Mouse (Mus musculus) R1 (cell line): ENCODE results near the gene Jak2.

Experiments used
- DNase-seq: peaks from one replicate; pipeline ENCODE4 v3.0.0-alpha.2; 2018; ENCODE audit warnings: low read depth, low spot score

Gene Jak2

DNA sequence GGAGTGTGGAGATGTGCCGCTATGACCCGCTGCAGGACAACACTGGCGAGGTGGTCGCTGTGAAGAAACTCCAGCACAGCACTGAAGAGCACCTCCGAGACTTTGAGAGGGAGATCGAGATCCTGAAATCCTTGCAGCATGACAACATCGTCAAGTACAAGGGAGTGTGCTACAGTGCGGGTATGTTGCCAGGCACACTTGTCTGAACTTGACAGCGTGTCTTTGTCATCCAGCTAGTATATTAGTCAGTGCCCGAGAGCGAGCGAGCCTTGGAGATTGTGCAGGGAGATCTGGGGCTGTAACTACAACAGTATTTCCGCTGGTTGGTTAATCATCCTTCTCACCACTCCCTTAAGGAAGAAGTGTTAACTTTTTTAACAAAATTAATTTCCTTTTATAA is 49.3 kb downstream of the Jak2 start:
- DNase-seq: no peak

DNA sequence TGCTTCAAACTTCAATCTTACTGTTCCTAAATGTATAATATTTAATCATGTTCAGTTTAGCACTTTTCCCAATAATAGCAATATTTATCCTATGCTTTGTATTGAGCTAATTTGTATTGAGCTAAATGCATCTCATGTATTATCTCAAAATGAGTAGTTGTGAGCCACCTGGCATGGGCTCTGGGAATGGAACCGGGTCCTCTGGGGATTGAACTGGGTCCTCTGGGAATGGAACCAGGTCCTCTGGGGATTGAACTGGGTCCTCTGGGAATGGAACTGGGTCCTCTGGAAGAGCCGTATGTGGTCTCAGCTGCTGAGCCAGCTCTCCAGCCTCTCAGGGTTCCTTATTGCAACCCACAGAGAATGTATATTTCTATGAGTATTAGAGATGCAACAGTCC is 50.5 kb downstream of the Jak2 start:
- no peak for DNase-seq

DNA sequence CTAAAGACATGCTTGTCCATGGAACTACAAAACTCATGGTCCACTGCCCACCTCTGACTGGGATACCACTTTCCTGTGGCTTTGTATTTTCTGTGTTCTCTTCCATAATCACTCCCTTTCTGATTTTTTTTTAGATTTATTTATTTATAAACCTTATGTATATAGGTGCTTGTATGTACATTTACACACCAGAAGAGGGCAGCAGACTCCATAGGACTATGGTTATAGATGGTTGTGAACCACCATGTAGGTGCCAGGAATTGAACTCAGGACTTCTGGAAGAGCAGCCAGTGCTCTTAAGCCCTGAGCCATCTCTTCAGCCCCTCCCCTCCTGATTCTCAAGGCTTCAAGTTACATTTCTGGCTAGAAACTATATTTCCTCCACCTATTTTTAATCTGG is 57.2 kb downstream of the Jak2 start:
- DNase-seq: no peak

DNA sequence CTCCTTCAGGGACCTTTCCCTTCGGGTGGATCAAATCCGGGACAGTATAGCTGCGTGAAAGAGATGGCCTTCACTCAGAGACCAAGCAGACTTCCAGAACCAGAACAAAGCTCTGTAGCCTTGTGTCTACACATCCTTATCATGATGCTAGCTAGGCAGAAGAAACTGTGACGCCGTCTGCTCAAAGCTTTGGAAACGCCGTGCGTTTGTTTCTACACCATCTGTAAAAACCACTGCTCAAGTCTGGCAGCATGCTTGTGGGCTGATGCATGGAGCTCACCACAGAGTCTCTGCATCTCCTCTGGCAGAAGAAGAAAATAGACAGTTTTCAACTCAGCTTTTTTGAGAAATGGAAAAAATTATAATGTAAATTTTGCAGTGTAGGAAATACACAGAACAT is 60.2 kb downstream of the Jak2 start:
- DNase-seq: no peak

DNA sequence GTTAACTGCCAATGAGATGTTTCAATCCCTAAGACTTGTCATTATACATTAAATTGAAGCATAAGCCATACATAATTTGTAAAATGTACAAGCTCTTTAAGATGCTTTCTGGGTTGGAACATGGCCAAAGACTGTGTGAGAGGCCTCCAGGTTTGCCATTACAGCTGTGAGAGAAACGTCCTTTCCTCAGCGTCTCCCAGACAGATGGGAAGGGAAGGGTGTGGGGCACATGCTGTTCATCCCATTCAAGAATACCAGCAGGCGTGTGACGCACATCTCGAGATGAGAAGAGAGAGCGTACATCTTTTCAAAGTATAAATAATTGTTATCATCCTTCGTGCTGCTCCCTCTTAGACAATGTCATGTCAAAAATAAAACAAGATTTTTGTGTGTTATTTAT is 61.0 kb downstream of the Jak2 start:
- no peak for DNase-seq

DNA sequence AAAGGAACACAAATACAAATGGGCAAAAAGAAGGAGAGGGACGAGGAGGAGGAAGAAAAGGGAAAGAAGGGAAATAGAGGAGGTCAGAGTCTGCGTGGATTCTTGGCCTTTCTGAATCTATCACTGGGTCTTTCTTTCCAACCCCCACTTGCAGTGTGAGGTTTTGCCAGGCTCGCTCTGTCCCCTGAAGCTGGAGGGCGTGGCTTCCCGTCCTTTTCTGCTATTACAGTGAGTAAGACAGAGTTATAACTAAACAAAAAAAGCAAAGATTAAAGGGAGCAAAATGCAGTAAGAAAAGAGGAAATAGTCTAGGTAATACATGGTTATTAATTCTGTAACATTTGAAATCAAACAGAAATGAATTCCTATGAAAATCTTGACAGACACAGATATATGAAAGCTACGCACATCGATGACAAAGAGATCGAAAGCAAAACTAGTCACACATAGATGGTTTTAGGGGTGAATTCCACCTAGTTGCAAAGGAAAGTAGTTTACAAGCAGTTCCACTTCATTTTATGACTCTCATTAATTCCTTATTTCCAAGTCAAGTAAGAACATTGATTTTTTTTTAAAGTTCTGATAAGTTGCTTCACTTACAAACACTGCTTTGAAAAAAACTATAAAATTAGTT is 71.9 kb downstream of the Jak2 start:
- DNase-seq: no peak

DNA sequence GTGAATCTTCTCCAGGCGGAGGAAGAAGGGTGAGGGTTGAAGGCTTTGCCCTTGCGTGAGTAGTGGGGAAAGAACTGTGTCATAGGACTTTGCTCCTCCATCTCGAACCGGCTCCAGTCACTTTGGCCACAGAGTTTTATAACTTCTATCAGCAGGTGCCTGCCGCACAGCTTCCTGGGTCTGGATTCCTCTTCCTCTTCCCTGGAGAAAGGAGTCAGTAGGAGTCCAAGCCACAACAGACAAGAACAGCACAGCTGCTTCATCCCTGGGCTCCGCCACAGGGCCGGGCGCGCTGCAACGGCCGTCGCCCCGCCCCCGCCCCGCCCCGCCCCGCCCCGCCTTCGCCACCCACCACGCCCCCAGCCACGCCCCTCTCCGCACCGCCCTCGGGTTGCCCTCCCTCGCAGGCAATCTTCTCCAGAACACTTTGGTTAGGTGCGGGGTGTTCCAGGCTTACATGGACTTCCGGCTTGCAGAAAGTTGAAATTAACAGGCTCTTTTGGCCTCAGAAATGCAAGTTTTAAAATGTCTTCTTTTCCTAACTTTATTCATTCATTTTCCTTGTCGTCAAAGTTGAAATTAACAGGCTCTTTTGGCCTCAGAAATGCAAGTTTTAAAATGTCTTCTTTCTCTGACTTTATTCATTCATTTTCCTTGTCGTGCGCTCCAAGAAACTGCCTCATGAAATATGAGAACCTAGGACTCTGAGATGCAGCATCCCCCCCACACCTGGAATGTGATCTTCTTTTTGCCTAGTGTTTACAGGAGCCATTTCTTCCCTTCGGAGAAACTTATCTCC is 73.6 kb downstream of the Jak2 start, which contains the start of gene Insl6:
Insl6 (minus strand) TSS at position 304 of the 799 bp plus-strand sequence.
- DNase-seq: peak; percentile 68

DNA sequence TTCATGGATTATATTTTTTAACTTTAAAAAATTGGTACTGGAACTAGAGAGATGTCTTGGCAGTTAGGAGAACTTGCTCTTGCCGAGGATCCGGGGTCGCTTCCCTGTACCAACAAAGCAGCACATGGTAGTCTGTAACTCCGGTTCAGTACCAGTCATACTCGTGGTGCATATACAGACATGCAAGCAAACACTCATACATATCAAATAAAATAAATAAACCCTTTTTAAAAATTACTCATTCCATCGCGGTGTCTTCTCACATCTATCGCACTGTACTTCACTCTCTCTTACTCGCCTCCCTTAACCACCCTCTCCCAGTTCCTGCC is 74.2 kb downstream of the Jak2 start:
- DNase-seq: no peak

DNA sequence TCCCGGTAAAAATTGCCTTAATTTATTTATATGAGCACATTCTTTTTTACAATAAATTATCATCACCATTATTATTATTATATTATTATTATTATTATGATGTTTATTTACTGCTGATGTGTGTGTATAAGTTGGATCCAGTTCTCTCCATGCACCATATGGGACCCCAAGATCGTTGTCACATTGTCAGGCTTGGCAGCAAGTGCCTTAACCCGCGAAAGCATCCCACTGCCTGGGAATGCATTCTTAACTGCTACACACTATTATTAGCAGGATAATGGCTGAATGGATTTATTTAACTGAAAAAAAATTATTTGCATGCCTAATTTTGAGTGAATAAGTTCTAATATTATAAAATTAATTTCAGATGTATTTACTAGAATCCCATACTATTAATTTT is 74.8 kb downstream of the Jak2 start:
- no peak for DNase-seq

DNA sequence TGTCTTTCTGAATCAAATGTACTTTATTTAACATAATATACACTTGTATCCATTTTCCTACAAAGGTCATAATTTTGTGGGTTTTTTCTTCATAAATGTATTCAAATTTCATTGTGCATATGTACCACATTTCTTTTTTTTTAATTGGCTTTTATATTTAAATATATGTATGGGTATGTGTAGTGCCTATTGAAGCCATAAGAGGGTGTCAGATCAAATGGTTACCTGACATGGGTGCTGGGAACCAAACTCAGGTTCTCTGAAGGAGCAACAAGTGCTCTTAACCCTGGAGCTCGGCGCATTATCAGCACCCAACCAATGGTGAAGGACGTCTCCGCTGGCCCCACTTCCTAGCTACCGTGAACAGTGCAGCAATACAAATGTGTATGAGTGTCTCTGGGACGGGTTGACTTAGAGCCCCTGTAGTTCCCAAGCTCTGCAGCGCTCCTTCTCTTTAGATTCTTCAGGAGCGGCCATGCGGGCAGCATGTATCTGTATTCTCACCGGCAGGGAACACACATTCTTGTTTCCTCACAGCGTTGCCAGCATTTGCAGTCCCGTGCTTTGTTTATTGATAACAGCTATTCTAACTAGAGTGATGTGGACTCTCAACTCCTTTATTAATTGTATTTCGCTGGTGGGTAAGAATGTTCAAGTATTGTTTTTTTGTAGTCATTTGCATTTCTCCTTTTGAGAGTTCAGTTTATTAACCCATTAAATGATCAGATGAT is 75.4 kb downstream of the Jak2 start:
- peak; percentile 55 for DNase-seq

DNA sequence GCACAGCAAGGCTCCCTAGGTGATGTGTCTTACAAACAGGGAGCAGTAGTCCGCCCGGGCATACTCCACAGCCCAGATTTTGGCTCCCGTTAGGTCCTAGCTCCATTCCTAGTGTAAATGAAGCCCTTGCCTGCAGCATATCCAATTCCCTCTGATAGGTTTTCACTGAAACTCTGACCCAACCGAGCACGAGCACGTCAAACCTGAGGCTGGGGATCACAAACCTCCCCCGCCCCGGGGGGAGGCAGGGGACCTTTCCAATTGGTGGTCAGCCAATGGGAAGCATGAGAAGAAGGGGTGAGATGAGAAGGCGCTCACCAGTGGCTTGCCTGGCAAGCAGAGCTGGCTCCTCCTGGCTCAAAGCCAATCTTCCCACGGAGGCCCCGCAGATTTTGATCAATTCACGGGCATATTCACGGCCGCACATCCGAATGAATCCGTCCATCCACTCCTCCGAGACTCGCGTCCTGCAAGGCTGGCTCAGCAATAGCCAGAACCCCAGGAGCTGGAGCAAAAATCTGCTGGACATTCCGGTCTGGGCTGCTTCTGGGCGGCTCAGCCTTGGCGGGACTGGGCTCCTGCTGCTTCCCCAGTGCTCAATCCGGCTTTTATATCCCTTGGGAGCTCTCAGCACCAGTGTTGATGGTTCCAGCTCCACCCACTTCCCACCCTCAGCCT is 82.6 kb downstream of the Jak2 start, which contains the start of gene Rln1:
Rln1 (minus strand) TSS at position 603 of the 678 bp plus-strand sequence.
- peak; percentile 44 for DNase-seq

DNA sequence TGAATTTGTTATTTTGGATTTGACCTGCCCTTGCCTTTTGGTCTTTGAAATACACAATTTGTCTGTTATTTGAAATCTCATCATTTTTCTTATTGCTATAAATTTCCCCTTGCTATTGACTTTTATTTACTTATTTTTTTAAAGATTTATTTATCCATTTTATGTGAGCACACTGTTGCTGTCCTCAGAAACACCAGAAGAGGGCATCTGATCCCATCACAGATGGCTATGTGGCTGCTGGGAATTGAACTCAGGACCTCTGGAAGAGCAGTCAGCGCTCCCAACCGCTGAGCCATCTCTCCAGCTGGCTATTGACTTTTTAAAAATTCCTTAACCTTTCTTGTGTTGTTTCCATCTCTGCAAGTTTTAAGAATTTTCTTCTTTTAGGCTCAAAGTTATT is 85.0 kb downstream of the Jak2 start:
- no peak for DNase-seq

DNA sequence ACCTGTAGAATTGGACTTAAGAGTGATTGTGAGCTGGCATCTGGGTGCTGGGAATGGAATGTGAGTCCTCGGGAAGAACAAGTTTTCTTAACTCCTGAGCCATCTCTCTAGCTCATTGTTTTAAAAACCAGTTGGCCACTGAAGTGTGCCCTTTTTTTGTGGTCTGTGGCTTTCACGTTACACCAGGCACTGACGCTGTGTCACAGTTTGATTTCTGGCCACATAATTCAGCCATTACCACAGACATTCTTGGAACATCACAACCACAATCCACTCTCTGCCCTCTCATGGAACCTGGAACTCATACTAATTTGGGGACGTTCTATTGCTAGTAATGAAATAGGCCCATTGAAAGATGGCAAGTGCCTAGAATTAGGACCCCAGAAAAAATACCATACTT is 89.4 kb downstream of the Jak2 start:
- DNase-seq: no peak

DNA sequence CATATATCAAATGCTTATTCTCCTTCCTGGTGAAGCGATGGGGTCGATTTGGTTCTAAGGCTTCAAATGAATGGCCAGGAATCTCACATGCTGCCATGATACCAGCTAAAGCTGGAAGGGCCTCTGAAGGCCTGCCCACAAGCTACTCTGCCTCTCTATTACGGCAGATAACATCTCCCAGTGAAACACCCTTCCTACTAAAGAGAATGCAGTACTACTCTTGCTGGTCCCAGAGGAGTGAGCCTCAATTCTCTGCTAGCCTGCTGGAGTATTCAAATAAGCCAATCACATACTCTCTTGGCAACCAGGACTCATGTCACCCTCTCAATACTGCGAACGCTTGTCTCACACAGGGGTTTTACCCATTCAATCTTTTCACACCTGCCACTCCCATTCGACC is 90.7 kb downstream of the Jak2 start:
- DNase-seq: no peak

DNA sequence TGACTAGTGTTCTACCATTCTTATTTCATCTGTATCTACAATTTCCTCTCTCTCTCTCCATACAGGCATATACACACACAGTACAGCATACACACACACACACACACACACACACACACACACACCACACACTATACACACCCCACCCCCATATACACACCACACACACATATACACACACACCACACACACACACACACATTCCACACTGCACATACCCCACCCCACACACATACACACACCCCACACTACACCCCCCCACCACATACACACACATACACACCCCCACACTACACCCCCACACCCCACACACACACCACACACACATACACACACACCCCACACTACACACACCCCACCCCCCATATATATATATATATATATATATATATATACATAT is 93.2 kb downstream of the Jak2 start:
- DNase-seq: no peak

DNA sequence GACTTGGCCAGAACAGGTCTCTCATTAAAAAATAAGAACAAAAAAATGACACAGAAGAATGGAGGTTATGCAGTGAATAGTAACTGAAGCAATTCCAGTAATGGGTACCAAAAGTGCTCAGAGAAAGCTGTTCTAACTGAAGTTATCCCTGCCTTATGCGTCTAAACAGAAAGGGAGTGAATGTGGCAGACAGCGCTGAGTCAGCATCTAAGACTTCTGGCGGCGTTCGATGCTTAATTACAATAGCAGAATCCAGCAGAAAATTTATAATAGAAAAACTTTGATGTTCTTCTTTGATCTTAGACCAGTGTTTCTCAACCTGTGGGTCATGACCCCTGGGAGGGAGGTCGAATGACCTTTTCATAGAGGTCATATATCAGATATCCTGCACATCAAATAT is 94.0 kb downstream of the Jak2 start:
- no peak for DNase-seq

DNA sequence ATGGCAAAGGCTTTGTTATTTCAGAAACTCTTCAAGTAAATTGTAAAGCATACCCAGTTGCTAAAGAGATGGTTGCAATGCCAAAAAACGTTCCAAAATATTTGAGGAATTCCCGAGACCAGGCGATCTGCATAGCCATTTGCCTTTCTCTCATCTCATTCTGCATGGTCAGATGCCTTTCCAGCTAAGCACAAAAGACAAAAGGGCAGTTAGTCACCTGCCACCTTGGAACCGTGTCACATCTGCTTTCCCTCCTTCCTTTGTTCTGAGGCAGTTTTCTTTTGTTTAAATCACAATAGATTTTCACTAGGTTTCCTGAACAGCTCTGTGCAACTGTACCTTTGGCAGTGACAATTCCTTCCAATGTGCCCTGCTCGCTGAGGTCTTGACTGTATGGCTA is 99.4 kb downstream of the Jak2 start:
- DNase-seq: peak; percentile 76

DNA sequence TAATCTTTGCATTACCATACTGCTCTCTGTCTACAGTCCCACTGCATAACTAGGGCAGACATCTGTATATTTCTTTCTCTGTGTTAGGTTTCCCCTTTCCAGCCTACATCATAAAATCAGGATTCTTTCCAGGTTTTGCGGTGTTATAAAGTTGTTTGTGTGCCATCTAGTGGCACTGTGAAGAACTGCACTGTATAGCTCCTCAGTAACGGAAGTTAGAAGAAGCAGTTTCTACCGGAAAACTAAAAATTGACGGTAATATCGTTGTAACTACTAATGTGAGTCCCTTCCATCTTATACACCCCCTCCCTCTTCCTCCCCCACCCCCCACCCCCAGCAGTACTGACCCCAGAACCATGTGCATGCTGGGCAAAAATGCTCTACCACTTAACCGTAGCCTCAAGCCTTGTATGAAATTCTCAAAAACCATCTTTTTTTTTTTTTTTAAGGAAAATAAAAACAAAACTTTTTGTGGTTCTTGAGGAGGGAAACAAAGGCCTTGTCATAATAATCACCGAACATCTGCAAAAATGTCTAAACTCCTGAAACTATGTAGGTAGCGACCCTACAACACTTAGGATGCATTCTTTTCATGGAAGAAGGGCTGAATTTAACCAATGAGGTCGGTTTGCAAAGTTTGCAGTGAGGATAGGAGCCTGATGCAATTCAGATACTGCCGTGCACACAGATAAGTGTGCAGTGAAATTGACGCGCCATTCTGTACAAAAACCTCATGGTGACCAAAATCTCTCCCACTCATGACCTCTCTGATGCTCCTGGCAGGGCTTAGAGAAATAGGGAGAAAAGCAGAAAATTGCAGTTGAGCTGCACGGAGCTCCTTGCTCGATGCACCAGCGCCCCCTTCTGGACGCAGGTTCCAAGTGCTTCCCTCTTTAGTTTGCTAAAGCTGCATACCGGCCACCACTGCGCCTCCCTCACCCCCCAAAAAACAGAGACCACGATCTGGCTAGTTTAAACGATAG is 103.6 kb downstream of the Jak2 start:
- DNase-seq: peak; percentile 83

DNA sequence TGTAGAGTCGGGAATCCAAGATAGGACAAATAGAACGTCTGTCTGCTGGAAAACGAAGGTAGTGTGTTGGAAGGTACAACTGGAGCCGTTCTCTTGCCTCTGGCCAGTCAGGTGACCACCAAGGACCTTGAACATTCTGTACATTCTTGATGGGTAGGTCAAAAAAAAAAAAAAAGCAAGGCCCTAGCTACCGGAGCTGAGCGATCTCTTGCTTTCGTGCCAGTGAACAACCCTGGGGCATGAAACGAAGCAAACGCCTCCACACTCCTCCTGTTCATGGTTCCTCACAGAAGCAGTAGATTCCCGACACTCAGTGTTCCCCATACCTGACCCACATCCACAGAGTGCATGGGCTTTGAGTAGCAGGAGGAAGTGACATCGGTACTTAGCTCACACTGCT is 104.7 kb downstream of the Jak2 start:
- no peak for DNase-seq

DNA sequence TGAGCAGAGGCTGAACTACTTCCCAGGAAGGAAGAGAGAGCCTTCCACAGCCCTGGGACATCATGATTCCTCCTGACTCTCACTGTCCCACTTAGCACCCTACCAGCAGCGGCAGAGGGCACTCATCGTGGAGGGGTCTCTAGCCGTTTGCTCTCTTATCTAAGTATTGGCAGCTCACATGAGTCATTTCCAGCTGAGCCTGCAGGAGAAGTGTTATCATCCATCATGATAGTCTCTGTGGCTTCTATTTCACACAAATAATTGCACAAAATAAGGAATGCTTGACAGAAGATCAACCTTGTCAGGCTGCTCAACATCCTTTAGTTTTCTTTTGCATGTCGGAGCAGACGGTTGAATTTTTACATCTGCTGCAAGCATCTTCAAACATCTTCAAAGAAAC is 108.6 kb downstream of the Jak2 start:
- DNase-seq: no peak
